Mouse (Mus musculus) embryonic fibroblast, embryonic 13.5 days (primary cell): ENCODE measurements at regions not wholly inside any gene's neighbourhood (a gene's known extent, or its start where the extent isn't known, plus 50 kb on each side); places are given as distances from the start of the nearest gene placed in this dataset.

Experiments used
- H3K27ac ChIP-seq: 2 replicates; pipeline ENCODE4 v1.5.1; 2012; ENCODE audit warnings: low read length, control low read depth, inconsistent platforms; ENCODE audit not compliant: insufficient read depth
- H3K4me1 ChIP-seq: 2 replicates; pipeline ENCODE4 v1.6.1; 2011; ENCODE audit warnings: low read length; ENCODE audit not compliant: control insufficient read depth, insufficient read depth
- H3K4me3 ChIP-seq: 2 replicates; pipeline ENCODE4 v1.5.1; 2011; ENCODE audit warnings: mild to moderate bottlenecking, control low read depth, low read length; ENCODE audit not compliant: insufficient read depth
- CTCF ChIP-seq: IDR thresholded peaks from 2 replicates; pipeline ENCODE4 v1.5.1; 2011; ENCODE audit warnings: mild to moderate bottlenecking, control low read depth, low read length, moderate library complexity, borderline replicate concordance; ENCODE audit not compliant: insufficient read depth
- POLR2A ChIP-seq: IDR thresholded peaks from 2 replicates; pipeline ENCODE4 v1.6.1; 2011; ENCODE audit warnings: low read depth, mild to moderate bottlenecking, control low read depth, low read length, moderate library complexity

DNA sequence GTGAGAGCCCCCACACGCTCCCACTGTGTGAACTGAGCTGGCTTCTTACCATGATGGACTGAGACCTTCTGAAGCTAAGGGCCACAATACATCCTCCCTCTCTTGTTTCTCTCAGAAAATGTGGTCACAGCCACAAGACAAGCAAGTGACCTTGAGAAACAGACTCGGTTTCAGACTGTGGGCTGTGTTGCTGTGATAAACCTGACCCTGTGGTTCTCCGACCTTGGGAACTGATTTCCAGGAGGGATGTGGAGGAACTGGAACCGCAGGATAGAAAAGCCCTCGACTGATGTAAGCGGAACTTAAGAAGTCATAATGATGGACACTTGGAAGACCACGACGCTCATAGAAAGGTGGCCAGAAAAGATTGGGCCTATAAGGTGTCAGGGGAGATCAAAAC is 56.1 kb upstream of the Fndc3b start:
- Histone ChIP-seq H3K4me1 (peaks cover 8% of the 10 kb centered on the region), H3K27ac (peak overlapping the region; percentile 98; the same call in 1 of the 2 replicates), H3K4me3 (no peak overlapping the region)
- no peak for TF ChIP-seq CTCF
- TF ChIP-seq POLR2A, result no peak

GRCm38 (mm10) chr3:27766421-27766820 is 55.3 kb upstream of the Fndc3b start:
- no peak for TF ChIP-seq CTCF
- no peak for TF ChIP-seq POLR2A
- Histone ChIP-seq H3K27ac (peak overlapping the region; percentile 98), H3K4me1 (peaks cover 8% of the 10 kb centered on the region), H3K4me3 (no peak overlapping the region)

- Histone ChIP-seq H3K4me1 (peaks cover 8% of the 10 kb centered on the region), H3K27ac (peak overlapping the region; percentile 98), H3K4me3 (no peak overlapping the region)
- TF ChIP-seq POLR2A (no peak), CTCF (no peak)
These were observed 54.8 kb upstream of the Fndc3b start for GRCm38 (mm10) chr3:27765929-27766328.

GRCm38 (mm10) chr3:27764556-27764955 is 53.4 kb upstream of the Fndc3b start:
- Histone ChIP-seq H3K4me1 (peaks cover 8% of the 10 kb centered on the region), H3K4me3 (no peak overlapping the region), H3K27ac (peak overlapping the region; percentile 58)
- no peak for TF ChIP-seq CTCF
- no peak for TF ChIP-seq POLR2A

- TF ChIP-seq POLR2A (no peak), CTCF (no peak)
- Histone ChIP-seq H3K4me3 (no peak overlapping the region), H3K27ac (no peak overlapping the region), H3K4me1 (peaks cover 3% of the 10 kb centered on the region)
These were observed 49.9 kb upstream of the Fndc3b start for GRCm38 (mm10) chr3:27761031-27761430.
